Mouse (Mus musculus): ENCODE measurements around the gene Hba-a2.

- TF ChIP-seq CTCF (IDR thresholded peaks at IDR 0.05; ENCODE audit: insufficient read depth, low read depth, low read length): no peak
- no peak for TF ChIP-seq POLR2A (IDR thresholded peaks at IDR 0.05; ENCODE audit: insufficient read depth, low read depth, low read length)
These were observed 15.6 kb upstream of the Hba-a2 start for GRCm38 (mm10) chr11:32280646-32281045.
